Mouse (Mus musculus): ENCODE measurements around the gene Ces1b. TPM values are rescaled to one million over a fixed set of nuclear protein-coding genes. Genes with fewer than 3 reads are reported as not detected.

The Ces1b gene
- total RNA-seq, 1 experiment from 2014 or later = not detected

GRCm38 (mm10) chr8:93012226-93012625 lies 67.6 kb downstream of the Ces1b start:
- ATAC-seq (replicated peaks; ENCODE audit: low read depth, poor library complexity, severe bottlenecking) = no peak

DNA sequence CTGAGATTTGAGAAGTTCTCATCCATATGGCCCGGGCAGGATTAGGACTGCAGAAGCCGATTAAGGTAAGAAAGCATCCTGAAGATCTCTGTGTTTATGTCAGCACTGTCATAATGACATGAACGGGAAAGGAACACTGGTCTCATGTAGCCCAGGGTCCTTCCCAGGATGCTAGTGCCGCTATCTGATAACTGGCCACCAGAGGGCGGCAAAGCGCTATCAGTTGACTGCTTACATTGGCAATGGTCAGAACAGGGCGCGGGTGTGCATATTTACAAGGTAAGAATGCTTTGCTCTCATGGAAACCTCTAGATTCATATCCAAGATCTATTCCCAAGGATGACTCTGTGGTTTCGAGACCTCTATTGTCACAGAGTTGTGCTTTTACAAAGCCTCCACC lies 68.4 kb downstream of the Ces1b start:
- ATAC-seq (replicated peaks; ENCODE audit: low read depth, poor library complexity, severe bottlenecking) = peak; percentile 88

GRCm38 (mm10) chr8:93010286-93010685 lies 69.5 kb downstream of the Ces1b start:
- peak; percentile 70 for ATAC-seq (replicated peaks; ENCODE audit: low read depth, poor library complexity, severe bottlenecking)

Other genes starting within 250 kb of the Ces1b start
- 15.2 and 16.8 TPM in 2 replicates for gene Lpcat2, start 224.7 kb downstream of the Ces1b start, total RNA-seq (2017)
- 1.4 and 1.9 TPM in 2 replicates for gene Capns2, start 178.6 kb downstream of the Ces1b start, total RNA-seq (2017)
- gene Slc6a2, start 119.9 kb downstream of the Ces1b start, total RNA-seq (2017) = not detected in 2 replicates
- gene Ces1a, start 31.8 kb downstream of the Ces1b start, total RNA-seq (2017) = not detected in 2 replicates
- not detected in 2 replicates for gene Ces1c, start 51.3 kb upstream of the Ces1b start, total RNA-seq (2017)
- not detected in 2 replicates for gene Ces1d, start 117.8 kb upstream of the Ces1b start, total RNA-seq (2017)
- gene Ces1e, start 149.6 kb upstream of the Ces1b start, total RNA-seq (2017) = not detected in 2 replicates
- not detected in 2 replicates for gene Ces1f, start 199.7 kb upstream of the Ces1b start, total RNA-seq (2017)